Mouse (Mus musculus): ENCODE results near the gene Tctex1d4.
A peak's percentile ranks its signal among the peaks of the same experiment; 100 is the strongest.

The Tctex1d4 gene

GRCm38 (mm10) chr4:117120052-117120444 lies 6.5 kb upstream of the Tctex1d4 start:
- no peak for DNase-seq (ENCODE audit: low read depth, low spot score)

GRCm38 (mm10) chr4:117120445-117121414 lies 5.9 kb upstream of the Tctex1d4 start:
- peak; percentile 99 for DNase-seq (ENCODE audit: low read depth, low spot score)

- DNase-seq (ENCODE audit: low read depth, low spot score), result no peak
These were observed 4.4 kb upstream of the Tctex1d4 start for GRCm38 (mm10) chr4:117122209-117122608.

GRCm38 (mm10) chr4:117123546-117124217 lies 2.9 kb upstream of the Tctex1d4 start:
- DNase-seq (ENCODE audit: low read depth, low spot score), result no peak

- no peak for DNase-seq (ENCODE audit: low read depth, low spot score)
These were observed 2.4 kb upstream of the Tctex1d4 start for GRCm38 (mm10) chr4:117124218-117124517.

- peak; percentile 23 for DNase-seq (ENCODE audit: low read depth, low spot score)
These were observed 1.9 kb upstream of the Tctex1d4 start for GRCm38 (mm10) chr4:117124518-117125347.

- DNase-seq (ENCODE audit: low read depth, low spot score), result peak; percentile 75
These were observed 1.2 kb upstream of the Tctex1d4 start, which contains the start of gene Btbd19 for GRCm38 (mm10) chr4:117125348-117125909. Gene Btbd19, minus strand, starts transcription at chr4:117125725.

- DNase-seq (ENCODE audit: low read depth, low spot score), result peak; percentile 87
These were observed 502 bp upstream of the Tctex1d4 start for GRCm38 (mm10) chr4:117125910-117126674.

GRCm38 (mm10) chr4:117127991-117128686 lies 1.5 kb downstream of the Tctex1d4 start:
- no peak for DNase-seq (ENCODE audit: low read depth, low spot score)

- DNase-seq (ENCODE audit: low read depth, low spot score), result no peak
These were observed 4.2 kb downstream of the Tctex1d4 start for GRCm38 (mm10) chr4:117130790-117131189.

GRCm38 (mm10) chr4:117131198-117131597 lies 4.6 kb downstream of the Tctex1d4 start:
- no peak for DNase-seq (ENCODE audit: low read depth, low spot score)

- no peak for DNase-seq (ENCODE audit: low read depth, low spot score)
These were observed 5.5 kb downstream of the Tctex1d4 start for GRCm38 (mm10) chr4:117131890-117132793.

GRCm38 (mm10) chr4:117132794-117133143 lies 6.2 kb downstream of the Tctex1d4 start:
- DNase-seq (ENCODE audit: low read depth, low spot score), result no peak

- no peak for DNase-seq (ENCODE audit: low read depth, low spot score)
These were observed 6.8 kb downstream of the Tctex1d4 start for GRCm38 (mm10) chr4:117133366-117133796.

- peak; percentile 94 for DNase-seq (ENCODE audit: low read depth, low spot score)
These were observed 7.4 kb downstream of the Tctex1d4 start, which contains the start of gene Plk3 for GRCm38 (mm10) chr4:117133817-117134600. Gene Plk3, minus strand, starts transcription at chr4:117133963.

- DNase-seq (ENCODE audit: low read depth, low spot score), result no peak
These were observed 8.0 kb downstream of the Tctex1d4 start for GRCm38 (mm10) chr4:117134601-117134995.

- peak; percentile 53 for DNase-seq (ENCODE audit: low read depth, low spot score)
These were observed 9.4 kb downstream of the Tctex1d4 start for GRCm38 (mm10) chr4:117136034-117136433.
